Comparison of ENCODE assay signal across 8 mouse cellular contexts in the genomic region with DNA sequence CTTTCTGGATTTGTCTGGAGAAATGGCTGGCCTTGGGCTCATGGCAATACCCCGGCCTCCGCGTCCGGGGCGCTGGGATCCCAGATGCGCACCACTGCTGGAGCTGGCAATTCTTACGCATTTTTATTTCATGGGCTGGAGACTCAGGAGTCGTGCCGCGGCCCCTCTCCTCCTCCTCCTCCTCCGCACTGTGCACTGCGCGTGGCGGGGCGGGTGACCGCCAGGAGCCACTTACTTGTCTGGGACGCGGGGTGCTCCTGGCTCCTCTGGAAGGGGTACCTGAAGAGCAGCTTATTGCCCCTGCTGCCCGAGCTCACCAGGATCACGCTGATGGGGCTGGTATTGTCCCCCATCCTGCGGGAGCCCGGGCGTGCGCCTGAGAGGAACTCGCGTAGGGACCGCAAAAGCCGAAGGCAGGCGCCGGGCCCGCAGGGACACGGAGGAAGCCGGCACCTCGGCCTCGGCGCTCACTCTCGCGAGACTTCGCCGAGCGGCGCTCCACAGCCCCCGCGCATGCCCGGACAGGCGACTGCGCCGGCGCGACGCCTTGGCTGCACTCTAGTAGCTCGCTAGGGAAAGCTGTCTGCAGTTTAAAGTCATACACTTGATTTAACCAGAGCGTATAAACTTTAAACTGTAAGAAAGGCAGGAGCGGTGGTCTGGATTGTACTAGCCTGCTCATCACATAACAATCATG. TPM values are rescaled to one million over a fixed set of nuclear protein-coding genes. Genes with fewer than 3 reads are reported as not detected.
A peak's percentile ranks its signal among the peaks of the same experiment; 100 is the strongest.
DNase-seq lines count a peak whose midpoint lies in the region; ATAC-seq and TF ChIP-seq lines count a peak whose summit lies in the region.

Gene Nprl3 (minus strand): TSS at position 520 of the 697 bp plus-strand sequence.

- TF ChIP-seq POLR2A in brain, embryonic 14.5 days (IDR thresholded peaks at IDR 0.05; ENCODE audit: borderline replicate concordance, extremely low read depth, insufficient read depth, insufficient read length, poor library complexity, severe bottlenecking): peak; percentile 94

- ATAC-seq in heart, embryonic 12.5 days (ENCODE audit: insufficient number of reproducible peaks, low FRiP score): peak; percentile 92
- ATAC-seq in kidney, postnatal 0 days (replicated peaks; ENCODE audit: low FRiP score, low read depth): peak; percentile 99
- ATAC-seq in liver, embryonic 11.5 days (replicated peaks; ENCODE audit: low FRiP score): peak; percentile 86
- peak; percentile 99 for ATAC-seq in stomach, embryonic 14.5 days (ENCODE audit: insufficient number of reproducible peaks, insufficient read depth, low FRiP score, low read depth)

- H3K4me3 ChIP-seq in erythroblast, embryonic 14.5 days (replicated peaks): peak within 1 kb of the TSS; percentile 83
- peak within 1 kb of the TSS; percentile 90 for H3K4me3 ChIP-seq in heart, embryonic 12.5 days
- H3K4me3 ChIP-seq in kidney, postnatal 0 days (replicated peaks; ENCODE audit: low read depth, low read length): peak within 1 kb of the TSS; percentile 73
- H3K4me3 ChIP-seq in liver, embryonic 11.5 days (ENCODE audit: low read depth, low read length): peak within 1 kb of the TSS; percentile 81
- H3K4me3 ChIP-seq in stomach, embryonic 14.5 days (ENCODE audit: low read depth, low read length): peak within 1 kb of the TSS; percentile 92

- H3K27me3 ChIP-seq in erythroblast, embryonic 14.5 days (ENCODE audit: control insufficient read depth): no peaks in the 10 kb centered on the region
- 0 out of 2 replicates have a peak, but pooled peaks cover 3% of the 10 kb centered on the region for H3K27me3 ChIP-seq in heart, embryonic 12.5 days (replicated peaks)
- no peaks in the 10 kb centered on the region for H3K27me3 ChIP-seq in kidney, postnatal 0 days (ENCODE audit: insufficient read depth, low read length)
- no peaks in the 10 kb centered on the region for H3K27me3 ChIP-seq in liver, embryonic 11.5 days (replicated peaks; ENCODE audit: control insufficient read depth, insufficient read depth, low read length)
- no peaks in the 10 kb centered on the region for H3K27me3 ChIP-seq in stomach, embryonic 14.5 days (ENCODE audit: control insufficient read depth, insufficient read depth, low read length)

- H3K9ac ChIP-seq in heart, embryonic 12.5 days: peak within 1 kb of the TSS; percentile 95
- H3K9ac ChIP-seq in kidney, postnatal 0 days (ENCODE audit: low read depth, low read length): peak within 1 kb of the TSS; percentile 97
- peak within 1 kb of the TSS; percentile 98 for H3K9ac ChIP-seq in liver, embryonic 11.5 days (ENCODE audit: low read depth, low read length)
- H3K9ac ChIP-seq in stomach, embryonic 14.5 days (replicated peaks; ENCODE audit: low read depth, low read length): peak within 1 kb of the TSS; percentile 96

- TF ChIP-seq CTCF in brain, embryonic 14.5 days (IDR thresholded peaks at IDR 0.05; ENCODE audit: borderline replicate concordance, extremely low read depth, insufficient read depth, insufficient read length): no peak
- no peak for TF ChIP-seq CTCF in kidney, postnatal 0 days (IDR thresholded peaks at IDR 0.05; ENCODE audit: low read depth)

- H3K4me2 ChIP-seq in heart, embryonic 12.5 days: peak within 1 kb of the TSS; percentile 70
- peak within 1 kb of the TSS; percentile 76 for H3K4me2 ChIP-seq in kidney, postnatal 0 days (ENCODE audit: low read length)
- H3K4me2 ChIP-seq in liver, embryonic 11.5 days: peak within 1 kb of the TSS; percentile 85
- H3K4me2 ChIP-seq in stomach, embryonic 14.5 days (replicated peaks; ENCODE audit: low read depth, low read length): peak within 1 kb of the TSS; percentile 59

- no peaks in the 10 kb centered on the region for H3K9me3 ChIP-seq in erythroblast, embryonic 14.5 days (ENCODE audit: control insufficient read depth, low read length)
- no peaks in the 10 kb centered on the region for H3K9me3 ChIP-seq in heart, embryonic 12.5 days (replicated peaks)
- no peaks in the 10 kb centered on the region for H3K9me3 ChIP-seq in kidney, postnatal 0 days (replicated peaks; ENCODE audit: low read length)
- no peaks in the 10 kb centered on the region for H3K9me3 ChIP-seq in liver, embryonic 11.5 days (ENCODE audit: control insufficient read depth, low read length)
- no peaks in the 10 kb centered on the region for H3K9me3 ChIP-seq in stomach, embryonic 14.5 days (ENCODE audit: control insufficient read depth, low read depth, low read length)

- peaks cover 64% of the 10 kb centered on the region for H3K36me3 ChIP-seq in erythroblast, embryonic 14.5 days (ENCODE audit: control insufficient read depth)
- 0 out of 2 replicates have a peak, but pooled peaks cover under 1% of the 10 kb centered on the region for H3K36me3 ChIP-seq in heart, embryonic 12.5 days
- no peaks in the 10 kb centered on the region for H3K36me3 ChIP-seq in kidney, postnatal 0 days (ENCODE audit: insufficient read depth, low read length)
- no peaks in the 10 kb centered on the region for H3K36me3 ChIP-seq in liver, embryonic 11.5 days (ENCODE audit: control insufficient read depth, insufficient read depth, low read length)
- no peaks in the 10 kb centered on the region; the same call in 1 of the 2 replicates for H3K36me3 ChIP-seq in stomach, embryonic 14.5 days (ENCODE audit: control insufficient read depth, insufficient read depth, low read length)

- DNase-seq in B cell, adult 2 months: peak; percentile 95
- peak; percentile 98 for DNase-seq in brain, embryonic 14.5 days (ENCODE audit: low read depth)
- DNase-seq in kidney, postnatal 0 days (ENCODE audit: low spot score): peak; percentile 96
- peak; percentile 91 for DNase-seq in liver, embryonic 11.5 days (ENCODE audit: low spot score)
- DNase-seq in naive thymus-derived CD4-positive, alpha-beta T cell, adult 2 months (ENCODE audit: low read depth): peak; percentile 97

- WGBS in heart, embryonic 12.5 days: under 1% methylated on average over 54 of the region's 54 CpGs
- under 1% methylated on average over 52 of the region's 54 CpGs for WGBS in kidney, postnatal 0 days
- under 1% methylated on average over 54 of the region's 54 CpGs for WGBS in liver, embryonic 11.5 days
- under 1% methylated on average over 54 of the region's 54 CpGs for whole genome bisulfite sequencing in stomach, embryonic 14.5 days

- peak within 1 kb of the TSS; percentile 93 for H3K27ac ChIP-seq in heart, embryonic 12.5 days (ENCODE audit: poor library complexity, severe bottlenecking)
- H3K27ac ChIP-seq in kidney, postnatal 0 days: peak within 1 kb of the TSS; percentile 96
- H3K27ac ChIP-seq in liver, embryonic 11.5 days (ENCODE audit: low read depth, low read length): peak within 1 kb of the TSS; percentile 98
- peak within 1 kb of the TSS; percentile 95 for H3K27ac ChIP-seq in stomach, embryonic 14.5 days (ENCODE audit: low read length)

- H3K4me1 ChIP-seq in erythroblast, embryonic 14.5 days (ENCODE audit: control insufficient read depth): peaks cover 98% of the 10 kb centered on the region
- peaks cover 13% of the 10 kb centered on the region for H3K4me1 ChIP-seq in heart, embryonic 12.5 days (replicated peaks)
- peaks cover 6% of the 10 kb centered on the region for H3K4me1 ChIP-seq in kidney, postnatal 0 days (replicated peaks; ENCODE audit: insufficient read depth, low read length)
- peaks cover 44% of the 10 kb centered on the region for H3K4me1 ChIP-seq in liver, embryonic 11.5 days (replicated peaks; ENCODE audit: control insufficient read depth, insufficient read depth, low read length)
- peaks cover 8% of the 10 kb centered on the region; the same call in 1 of the 2 replicates for H3K4me1 ChIP-seq in stomach, embryonic 14.5 days (ENCODE audit: control insufficient read depth, insufficient read depth, low read length)

RNA-seq across cellular contexts. Expression of gene Nprl3, which starts in this region (rescaled TPM):
- 84.0 and 116 TPM in 2 replicates for polyA plus RNA-seq in brain, embryonic 14.5 days (2012; rRNA removed)
- polyA plus RNA-seq in erythroblast, embryonic 14.5 days (2012): 4.8 and 5.8 TPM in 2 replicates
- polyA plus RNA-seq in heart, embryonic 12.5 days (2016; fragmentation: Nextera tagmentation; extraction: Ambion mirVana): 38.6 and 42.8 TPM in 2 replicates
- polyA plus RNA-seq in kidney, postnatal 0 days (2015; fragmentation: Nextera tagmentation; extraction: Ambion mirVana): 36.9 and 44.2 TPM in 2 replicates
- polyA plus RNA-seq in liver, embryonic 11.5 days (2014; fragmentation: Nextera tagmentation; extraction: Ambion mirVana): 31.0 and 38.1 TPM in 2 replicates
- polyA plus RNA-seq in stomach, embryonic 14.5 days (2014; fragmentation: Nextera tagmentation; extraction: Ambion mirVana): 38.8 and 41.0 TPM in 2 replicates

Comparison
In these comparisons a context has a peak if more than half of its experiments do, and no peak if none do; other contexts are left out.
1. Peak in every context shown above with its lines: DNase-seq, ATAC-seq, H3K4me3 ChIP-seq and H3K27ac ChIP-seq.